Mouse (Mus musculus): ENCODE measurements at regions not wholly inside any gene's neighbourhood (a gene's known extent, or its start where the extent isn't known, plus 50 kb on each side); places are given as distances from the start of the nearest gene placed in this dataset.
"Not testable (repeated sequence)": the region's sequence is repeated elsewhere in the genome, so short reads cannot be mapped to it uniquely, and the experiment has no call there.

DNA sequence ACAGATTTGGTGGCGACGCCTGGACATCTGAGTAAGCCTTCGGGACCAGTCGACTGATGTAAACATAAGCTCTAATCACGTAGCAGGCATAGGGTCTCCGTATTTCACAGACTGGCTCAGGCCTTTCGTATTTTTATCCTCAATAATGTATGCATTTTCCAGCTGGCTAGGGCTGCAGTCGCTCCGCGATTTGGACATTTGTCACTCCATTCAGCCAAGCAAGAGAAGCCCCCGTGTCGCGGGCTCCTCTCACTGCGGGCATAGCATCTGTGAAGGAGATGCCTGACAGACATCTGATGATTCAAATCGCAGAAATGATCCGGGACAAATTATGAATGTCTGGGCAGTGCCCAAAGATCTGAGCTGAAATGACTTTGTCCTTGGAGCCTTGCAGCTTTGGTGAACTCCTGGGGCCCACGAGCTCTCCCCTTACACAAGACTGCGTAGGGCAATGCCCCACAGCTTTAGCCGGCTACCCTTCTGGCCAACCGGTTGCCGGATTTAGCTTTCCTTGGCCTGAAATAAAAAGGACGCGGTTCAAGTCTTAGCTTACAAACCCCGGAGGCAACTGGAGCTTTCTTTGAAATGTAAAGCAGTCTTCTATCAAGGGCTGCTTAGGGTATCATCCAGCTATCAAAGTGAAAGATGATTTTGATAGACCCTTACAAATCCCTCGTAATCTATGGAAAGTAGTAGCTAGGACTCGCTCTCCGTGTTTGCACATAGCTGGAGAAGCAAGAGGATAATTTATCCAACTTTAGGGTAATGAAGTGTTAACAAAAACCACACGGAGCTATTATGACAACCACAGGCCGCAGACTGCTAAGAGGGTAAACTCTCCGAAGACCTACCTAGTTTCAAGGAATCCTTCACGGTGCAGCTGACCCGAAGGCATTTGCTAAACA is 270.6 kb downstream of the Etnk1 start:
- no peak for DNase-seq

DNA sequence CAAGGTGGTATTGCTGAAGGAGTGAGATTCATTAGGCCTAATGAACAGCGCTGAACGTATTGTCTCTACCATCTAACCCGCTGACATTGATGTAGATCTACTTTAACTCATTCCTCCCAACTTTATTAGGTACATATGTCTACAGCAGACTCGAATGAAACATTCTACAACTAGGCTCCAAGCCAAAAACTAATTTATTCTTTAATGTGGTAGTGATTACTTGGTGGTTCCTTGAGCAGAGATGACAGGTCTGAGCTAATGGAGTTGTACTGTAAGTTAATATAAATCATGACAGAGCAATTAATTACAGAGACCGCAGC is 271.2 kb downstream of the Etnk1 start:
- no peak for DNase-seq

DNA sequence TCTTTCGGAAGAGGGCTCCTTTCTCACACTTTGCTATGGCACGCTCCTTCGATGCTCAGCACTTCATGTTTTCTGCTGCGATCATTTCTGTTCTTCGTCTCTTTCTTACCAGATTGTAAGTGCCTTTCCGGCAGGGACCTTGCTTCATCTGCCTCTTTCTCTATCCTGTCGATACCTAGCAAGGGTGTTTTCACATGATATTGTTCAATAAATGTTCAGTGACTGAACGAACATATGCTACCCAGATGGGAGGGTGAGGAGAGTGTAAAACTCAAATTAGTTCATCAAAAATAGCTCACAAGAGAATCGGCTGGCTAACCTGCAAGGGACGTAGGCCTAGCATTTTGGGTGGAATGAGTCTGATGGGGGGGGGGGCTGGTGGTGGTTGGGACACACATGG is 272.5 kb downstream of the Etnk1 start:
- no peak for DNase-seq

DNA sequence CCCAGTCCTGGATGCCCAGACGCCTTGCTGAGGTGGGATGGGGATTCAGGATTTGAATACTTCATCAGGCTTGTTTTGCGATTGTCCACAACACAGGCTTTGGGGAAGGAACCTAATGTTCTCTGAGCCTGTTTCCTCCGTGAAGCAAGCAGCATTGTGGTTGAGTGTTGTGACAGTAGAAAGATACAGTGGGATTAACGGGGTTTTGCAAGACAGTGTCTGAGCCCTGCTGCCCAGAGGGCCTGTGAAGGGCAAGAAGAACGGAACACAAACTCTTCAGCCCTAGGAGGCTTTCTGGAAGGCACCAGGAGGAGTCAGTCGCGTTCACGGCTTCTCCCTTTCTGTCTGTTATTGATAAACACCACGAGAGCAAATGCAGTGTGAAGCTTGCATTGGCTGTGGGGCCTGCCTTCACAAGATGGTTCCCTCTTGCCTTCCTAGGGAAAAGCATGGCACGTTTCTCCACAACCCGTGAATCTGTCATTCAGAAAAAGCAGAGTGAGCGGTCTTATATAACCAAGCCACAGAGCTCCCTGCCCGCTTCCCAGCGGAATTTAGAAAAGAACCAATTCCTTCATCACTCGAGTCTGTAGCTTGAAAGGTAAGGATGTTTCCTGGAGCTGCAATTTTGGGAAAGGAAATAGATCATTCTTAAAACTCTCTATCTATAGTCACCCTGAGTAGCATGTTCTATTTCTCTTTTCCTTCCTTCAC is 273.4 kb downstream of the Etnk1 start:
- no peak for DNase-seq

DNA sequence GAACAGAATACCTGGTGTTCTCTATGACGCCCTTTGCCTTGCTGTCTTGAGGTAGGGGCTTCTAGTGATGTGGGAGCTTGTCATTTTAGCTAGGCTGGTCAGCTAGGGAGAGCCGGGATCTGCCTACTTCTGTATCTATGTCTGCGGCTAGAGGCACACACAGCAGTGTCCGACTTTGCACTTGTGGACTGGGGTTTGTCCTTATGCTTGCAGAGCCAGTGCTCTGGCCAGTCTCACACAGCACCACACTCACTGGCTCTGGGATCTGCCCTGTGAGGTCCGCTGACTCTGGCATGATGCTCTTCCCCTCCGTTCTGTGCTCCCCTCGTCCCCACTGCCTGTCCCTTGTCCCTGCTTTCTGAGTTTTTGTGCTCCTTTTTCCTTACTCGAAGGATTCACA is 275.3 kb downstream of the Etnk1 start:
- DNase-seq = no peak

DNA sequence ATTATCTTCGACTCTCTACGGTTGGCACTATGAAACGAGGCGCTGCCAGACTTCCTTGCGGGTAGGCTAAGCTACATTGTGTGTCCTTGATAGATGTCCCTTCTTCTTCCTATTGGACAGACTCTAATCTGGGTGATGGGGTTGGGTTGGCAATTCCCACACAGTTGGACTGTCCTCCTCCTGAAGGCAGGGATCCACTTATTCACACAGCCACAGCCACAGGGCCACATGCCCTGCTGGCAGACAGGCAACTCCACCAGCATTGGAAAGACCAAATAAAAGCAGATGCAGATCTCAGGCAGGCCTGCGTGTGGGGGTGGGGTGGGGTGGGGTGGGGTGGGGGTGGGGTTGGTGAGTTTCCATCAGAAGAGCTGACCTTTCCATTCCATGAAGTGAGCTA is 276.4 kb downstream of the Etnk1 start:
- no peak for DNase-seq

DNA sequence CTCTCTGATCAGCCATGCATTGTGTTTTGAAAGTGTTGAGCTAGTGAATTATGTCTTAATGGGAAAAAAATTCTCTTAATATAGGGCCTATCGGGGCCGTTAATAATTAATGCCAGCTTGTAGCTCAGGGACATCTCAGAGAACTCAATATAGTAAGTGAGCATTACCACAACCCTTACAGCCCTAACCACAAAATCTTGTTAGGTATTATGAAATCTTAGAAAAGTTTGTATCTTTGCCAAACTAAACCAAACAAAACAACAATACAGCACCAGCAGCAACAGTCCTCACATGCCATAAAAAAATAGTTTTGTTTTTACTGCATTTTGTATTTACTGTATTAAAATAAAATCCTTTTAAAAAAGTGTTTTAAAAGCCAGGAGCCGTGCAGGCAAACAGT is 277.8 kb downstream of the Etnk1 start:
- no peak for DNase-seq

DNA sequence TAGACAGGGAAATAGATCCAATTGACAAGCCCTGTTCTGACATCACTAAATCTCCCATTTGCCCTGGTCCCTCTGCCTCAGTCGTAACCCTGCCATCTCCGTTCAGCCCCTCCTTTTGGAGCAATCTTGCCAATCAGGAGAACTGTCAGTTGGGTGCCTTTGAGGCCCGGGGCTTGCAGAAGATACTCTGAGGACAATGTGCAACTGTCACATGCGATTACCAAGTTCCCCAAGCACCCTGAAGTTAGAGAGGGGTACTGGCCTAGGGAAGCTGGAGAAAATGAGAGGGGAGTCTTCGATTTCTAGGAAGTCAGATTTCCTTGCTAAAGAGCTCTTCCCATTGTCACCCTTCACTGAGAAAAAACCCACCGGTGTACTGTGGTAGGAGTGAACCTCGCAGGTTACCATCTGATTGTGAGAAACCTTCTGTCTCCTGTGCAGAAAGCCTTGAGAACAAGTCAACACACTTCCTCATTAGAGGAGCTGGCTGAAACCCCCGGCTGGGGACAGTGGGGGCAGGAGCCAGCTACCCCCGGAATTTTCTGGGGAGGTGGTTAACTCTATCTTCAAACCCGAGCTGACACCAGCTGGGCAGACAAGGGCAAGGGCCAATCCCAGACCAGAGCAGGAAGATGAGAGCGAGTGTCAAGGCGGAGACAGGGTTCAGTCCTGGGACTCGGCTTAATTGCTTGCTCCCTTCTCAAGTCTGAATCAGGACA is 279.0 kb downstream of the Etnk1 start:
- DNase-seq = no peak

DNA sequence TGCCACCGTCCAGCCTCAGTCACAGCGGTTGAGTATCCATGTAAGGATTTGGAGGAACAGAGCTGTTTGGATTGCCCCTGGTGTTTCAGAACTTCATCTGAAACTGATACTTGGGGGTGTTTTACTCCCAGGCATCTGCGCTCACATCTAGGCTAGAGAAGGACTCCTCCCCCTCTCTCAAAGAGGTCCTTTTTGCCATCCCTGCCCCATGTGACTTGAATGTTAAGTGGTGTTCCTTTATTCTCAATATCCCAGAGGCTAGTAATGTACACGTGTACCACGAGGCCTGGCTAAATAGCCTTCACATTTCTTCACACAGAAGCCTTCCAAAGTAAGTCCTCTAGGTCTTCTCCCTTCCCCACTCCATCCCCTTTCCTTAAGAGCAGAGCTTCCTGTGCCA is 280.0 kb downstream of the Etnk1 start:
- DNase-seq = no peak

DNA sequence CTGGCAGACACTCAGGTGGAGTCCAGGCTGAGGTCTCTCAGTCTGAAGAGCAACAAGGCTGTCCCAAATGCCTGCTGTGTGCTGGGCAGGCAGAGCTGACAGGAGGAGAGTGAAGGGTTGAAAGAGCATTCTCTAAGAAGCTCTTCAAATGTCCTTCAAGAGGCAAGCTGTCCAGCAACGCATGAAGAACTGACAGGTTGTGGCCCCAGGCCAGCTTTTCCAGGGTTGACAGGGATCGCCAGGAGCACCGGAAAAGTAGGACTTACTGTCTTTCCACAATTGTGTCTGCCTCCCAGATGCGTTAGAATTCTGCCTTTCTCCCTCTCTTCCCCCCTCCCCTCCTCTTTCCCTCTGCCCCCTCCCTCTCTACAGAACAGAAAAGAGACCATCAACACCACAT is 282.1 kb downstream of the Etnk1 start:
- no peak for DNase-seq

DNA sequence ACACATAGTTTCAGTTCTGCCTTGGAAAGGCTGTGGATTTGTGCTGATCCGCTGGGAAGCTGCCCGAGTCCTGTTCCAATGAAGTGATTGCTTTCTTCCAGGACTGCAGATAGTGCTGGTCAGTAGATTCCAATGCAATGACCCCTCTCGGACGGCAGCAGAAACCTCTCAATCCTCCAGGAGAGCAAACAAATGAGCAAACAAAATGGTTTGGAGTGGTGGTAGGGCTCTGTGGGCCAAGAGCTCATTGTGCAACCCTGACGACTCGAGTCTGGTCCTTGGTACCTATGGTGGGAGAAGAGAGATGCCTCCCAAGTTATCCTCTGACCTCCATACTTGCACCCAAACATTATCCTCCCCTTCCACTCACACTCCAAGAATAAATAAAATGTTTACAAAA is 284.8 kb downstream of the Etnk1 start:
- peak; percentile 43 for DNase-seq

DNA sequence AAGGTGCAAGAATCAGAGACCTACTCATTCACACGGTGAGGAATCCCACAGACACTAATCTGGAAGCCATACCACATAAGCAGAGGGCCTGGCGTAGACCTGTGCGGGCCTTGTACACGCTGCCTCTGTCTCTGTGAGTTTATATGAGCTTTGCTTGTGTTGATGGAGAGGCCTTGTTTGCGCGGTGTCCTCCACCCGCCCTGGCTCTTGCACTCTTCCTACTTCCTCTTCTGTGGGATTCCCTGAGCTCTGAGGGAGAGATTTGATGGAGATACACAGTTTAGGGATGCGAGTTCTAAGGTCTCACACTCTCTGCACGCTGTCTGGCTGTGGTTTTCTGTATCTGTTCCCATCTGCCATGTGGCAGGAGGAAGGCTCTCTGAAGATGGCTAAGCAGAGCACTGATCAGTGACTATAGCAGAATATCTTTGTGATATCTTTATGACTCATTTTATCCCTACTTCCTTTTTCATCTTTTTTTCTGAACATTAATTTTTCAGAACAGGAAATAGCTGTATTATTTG is 287.7 kb downstream of the Etnk1 start:
- DNase-seq = no peak

DNA sequence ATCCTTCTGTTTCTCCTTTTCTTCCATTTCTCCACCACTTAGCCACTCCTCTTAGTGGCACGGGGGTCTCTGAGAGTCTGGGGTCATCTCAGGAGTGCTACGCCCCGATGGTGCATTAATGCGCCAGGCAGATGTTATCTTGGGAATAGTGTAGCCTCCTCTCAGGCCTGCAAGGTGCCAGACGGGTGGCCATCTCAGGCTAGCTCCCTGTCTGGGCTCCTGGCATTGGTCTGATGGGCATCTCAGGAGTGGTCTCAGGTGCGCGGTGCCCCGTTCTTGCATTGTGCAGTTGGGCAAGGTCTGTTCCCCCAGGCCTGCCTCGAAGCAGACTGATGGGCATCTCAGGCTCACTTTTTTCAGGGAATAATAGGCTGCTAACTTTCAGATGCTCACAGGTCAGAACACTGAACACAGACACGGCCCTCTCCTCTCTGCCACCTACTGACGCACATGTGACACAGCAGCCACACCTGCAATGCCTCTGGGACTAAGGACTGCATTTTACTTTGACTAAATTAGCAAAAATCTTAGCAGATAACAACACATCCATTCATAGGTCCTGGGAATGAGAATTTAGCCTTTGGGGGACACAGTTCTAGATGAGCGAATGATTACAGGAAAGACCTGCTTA is 298.0 kb downstream of the Etnk1 start:
- DNase-seq = peak; percentile 23

DNA sequence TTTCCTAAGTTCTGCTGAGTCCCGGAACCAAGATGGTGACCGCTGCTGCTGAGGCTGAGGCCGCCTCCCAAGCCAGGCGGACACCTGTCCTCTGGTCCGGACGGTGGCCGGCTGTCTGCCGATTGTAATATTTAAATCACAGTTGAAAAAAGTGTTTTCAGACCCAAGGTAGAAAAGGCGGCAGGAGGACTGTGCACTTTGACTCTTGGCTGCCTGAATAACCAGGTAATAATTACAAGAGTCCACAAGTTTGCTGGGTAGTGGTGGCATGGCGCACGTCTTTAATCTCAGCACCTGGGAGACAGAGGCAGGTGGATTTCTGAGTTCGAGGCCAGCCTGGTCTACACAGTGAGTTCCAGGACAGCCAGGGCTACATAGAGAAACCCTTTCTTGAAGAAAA is 305.7 kb downstream of the Etnk1 start:
- not testable (repeated sequence) for DNase-seq

DNA sequence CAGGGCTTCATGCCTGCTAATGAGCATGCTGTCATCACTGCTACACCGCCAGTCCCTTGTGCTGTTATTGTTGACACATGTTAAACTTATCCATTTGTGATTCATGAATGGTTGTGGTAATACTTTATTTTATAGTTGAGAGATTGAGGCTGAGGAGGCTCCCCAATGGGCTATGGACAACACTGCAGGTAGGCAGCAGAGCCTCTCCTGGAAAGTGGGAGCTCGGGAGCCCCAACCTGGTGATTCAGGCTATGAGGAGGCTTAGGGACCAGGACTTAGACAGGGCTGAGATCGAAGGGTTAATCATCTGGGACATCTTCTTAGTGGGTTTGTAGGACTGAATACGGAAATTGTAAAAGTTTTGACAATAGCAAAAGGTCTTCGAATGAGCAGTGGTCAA is 307.4 kb downstream of the Etnk1 start:
- DNase-seq = no peak

DNA sequence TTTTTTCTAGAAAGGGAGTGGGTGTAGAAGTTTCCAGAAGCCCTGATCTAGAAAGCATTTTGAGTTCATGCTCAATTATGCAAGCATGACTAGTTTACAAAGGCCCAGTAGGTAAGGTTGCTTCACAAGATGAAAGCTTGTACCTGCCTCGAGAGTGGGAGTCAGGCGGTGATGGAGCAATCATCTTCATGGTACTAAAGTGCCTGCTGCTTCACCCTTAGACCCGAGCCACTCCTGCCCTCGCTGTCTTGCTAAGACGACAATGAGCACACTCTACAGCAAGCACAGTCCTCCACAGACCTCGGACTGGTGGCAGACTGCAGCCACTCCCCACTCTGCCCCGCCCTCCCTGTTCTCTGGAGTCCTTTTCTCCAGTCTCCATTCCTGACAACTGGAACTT is 308.3 kb downstream of the Etnk1 start:
- DNase-seq = peak; percentile 32

DNA sequence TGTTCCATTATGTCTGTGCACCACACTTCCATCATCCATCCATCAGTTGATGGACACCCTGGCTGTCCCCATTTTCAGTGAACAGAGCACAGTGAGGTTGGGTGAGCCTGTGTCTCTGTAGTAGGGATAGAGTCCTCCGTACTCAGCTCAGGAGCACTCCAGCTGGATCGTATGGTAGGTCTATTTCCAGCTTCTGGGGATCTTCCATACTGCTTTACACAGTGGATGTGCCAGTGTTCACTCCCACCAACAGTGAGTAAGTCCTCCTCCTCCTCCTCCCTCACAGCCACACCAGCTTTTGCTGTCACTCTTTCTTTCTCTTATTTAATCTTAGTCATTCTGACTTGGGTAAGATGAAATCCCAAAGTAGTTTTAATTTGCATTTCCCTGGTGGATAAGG is 310.4 kb downstream of the Etnk1 start:
- DNase-seq = no peak

DNA sequence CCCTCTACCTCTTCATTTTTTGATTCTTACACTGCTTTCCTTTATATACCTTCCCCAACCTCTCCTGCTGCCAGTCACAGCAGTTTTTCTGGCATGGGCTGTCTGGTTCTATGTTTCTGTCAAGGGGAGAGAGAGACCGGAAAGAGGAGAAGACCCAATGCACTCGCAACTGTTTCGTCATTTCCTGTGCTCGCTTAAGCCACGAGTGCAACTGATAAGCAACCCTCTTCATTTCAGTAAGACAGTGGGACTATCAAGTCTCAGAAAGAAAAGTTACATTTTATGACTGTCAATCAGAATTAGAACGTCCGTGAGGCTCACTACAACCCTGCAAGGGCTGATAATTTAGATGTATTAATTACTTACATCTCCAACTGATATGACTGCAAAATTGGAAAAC is 312.2 kb downstream of the Etnk1 start:
- DNase-seq = no peak

DNA sequence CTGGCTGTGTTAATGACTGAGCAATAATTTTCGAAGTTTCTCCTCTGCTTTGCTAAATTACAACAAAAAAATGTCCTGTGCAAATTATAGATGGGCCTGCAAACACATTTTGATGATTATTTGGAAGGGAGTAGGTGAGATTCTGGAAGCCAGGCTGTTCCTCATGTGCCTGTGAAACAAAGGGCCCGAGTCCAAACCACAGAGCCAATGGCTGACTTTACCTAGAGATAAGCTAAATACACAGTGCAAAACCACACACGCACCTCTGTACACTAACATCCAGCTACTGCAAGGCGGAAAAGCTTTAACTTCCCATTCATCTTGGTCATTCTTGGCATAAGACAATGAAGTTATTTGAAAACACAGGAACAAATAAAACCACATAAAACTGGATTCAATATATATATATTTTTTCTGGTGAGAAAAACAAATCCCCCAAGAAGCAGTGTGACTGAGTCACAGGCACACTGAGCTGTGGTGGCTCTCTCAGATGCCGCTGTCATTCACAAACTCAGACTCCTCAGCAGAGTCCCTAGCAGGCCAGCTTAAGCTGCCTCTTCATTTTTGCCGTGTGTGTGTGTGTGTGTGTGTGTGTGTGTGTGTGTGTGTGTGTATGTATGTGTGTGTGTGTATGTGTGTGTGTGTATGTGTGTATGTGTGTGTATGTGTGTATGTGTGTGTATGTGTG is 312.8 kb downstream of the Etnk1 start:
- peak; percentile 42 for DNase-seq

DNA sequence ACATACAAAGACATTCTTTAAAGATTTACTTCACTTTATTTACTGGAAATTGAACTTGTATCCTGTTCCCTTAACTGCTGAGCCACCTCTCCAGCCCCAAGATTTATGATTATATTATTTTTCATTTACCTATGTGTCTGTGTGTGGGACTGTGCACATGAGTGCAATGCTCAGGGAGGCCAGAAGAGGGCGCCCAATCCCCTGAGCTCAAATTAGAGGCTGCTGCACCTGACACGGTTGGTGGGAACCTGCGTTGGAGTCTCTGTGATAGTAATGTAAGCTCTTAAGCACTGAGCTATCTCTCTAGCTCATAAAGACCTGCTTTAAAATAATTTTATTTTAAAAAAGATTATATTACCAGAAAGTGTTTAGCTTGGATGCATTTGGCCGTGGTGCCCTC is 315.3 kb downstream of the Etnk1 start:
- no peak for DNase-seq

DNA sequence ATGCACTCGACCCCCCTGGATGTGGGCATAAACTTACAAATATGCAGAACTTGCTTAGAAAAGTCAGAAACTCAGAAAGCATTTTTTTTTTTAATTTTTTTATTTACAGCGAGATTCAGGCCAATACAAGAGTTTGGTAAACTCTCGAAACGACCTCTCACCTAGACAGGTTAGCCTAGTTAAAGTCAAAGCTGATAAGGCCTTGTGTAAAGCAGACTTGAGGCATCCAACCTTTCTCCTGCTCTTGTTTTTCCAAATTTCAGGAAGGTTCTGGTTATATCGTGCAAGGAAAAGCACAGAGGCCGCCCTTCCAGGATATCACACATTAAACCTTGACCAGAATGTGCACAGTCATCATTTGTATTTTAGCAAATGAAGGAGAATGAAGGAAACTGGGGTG is 315.8 kb downstream of the Etnk1 start:
- no peak for DNase-seq

DNA sequence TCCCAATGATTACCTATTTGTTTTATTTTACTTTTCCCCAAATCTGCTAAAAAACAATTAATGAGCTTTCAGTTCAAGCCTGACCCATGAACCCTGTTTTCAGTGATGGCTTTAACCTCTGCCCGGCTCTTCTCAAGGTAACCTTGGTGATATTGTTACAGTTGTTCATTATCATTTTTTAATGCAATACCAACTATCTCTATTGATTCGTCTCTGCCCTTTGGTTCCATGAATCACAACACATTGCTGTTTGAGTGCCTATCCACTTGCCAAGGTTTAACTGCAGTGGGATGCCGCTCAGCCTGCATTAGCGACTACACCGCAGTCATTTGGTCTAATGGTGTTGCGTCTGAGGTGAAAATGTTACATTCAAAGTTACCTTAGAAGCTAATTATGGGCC is 317.9 kb downstream of the Etnk1 start:
- no peak for DNase-seq

DNA sequence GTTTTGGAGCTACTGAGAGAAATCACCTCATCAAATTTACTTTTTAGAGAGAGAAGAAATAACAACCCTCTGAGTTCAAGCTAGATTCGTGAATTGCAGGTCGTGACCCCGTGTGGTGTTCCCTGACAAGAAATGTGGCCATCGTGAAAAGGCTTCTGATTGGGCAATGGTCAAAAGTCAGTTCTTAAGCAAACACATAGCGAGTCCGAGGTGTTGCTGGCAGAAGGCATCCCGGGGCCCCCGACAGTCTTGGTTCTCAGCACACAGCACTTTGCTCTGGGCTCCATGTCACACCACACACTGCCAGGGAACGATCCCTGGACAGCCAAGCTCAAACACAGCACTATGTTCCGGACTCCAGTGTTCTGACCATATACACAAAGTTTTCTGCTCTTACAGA is 320.0 kb downstream of the Etnk1 start:
- no peak for DNase-seq
